Mouse (Mus musculus) erythroblast, embryonic 14.5 days (primary cell): ENCODE measurements around the gene Tmem160. TPM values are rescaled to one million over a fixed set of nuclear protein-coding genes. Genes with fewer than 3 reads are reported as not detected.

Experiments
- H3K27me3 ChIP-seq: 2 replicates; pipeline ENCODE4 v1.6.1; 2012; ENCODE audit warnings: inconsistent platforms; ENCODE audit not compliant: control insufficient read depth
- H3K36me3 ChIP-seq: 2 replicates; pipeline ENCODE4 v1.6.1; 2012; ENCODE audit warnings: mild to moderate bottlenecking, inconsistent platforms; ENCODE audit not compliant: control insufficient read depth
- H3K4me1 ChIP-seq: 2 replicates; pipeline ENCODE4 v1.6.1; 2012; ENCODE audit warnings: inconsistent platforms; ENCODE audit not compliant: control insufficient read depth
- H3K4me3 ChIP-seq: replicated peaks from 2 replicates; pipeline ENCODE3; 2012; ENCODE audit warnings: moderate library complexity, mild to moderate bottlenecking, inconsistent platforms
- H3K9me3 ChIP-seq: 2 replicates; pipeline ENCODE4 v1.6.1; 2012; ENCODE audit warnings: low read length, inconsistent platforms, mixed read lengths; ENCODE audit not compliant: control insufficient read depth
- GATA1 ChIP-seq: IDR thresholded peaks from 2 replicates; pipeline ENCODE4 v1.6.1; 2012; ENCODE audit warnings: low read length, inconsistent platforms, mixed read lengths
- TAL1 ChIP-seq: IDR thresholded peaks from 3 replicates; pipeline ENCODE4 v1.6.1; 2012; ENCODE audit warnings: low read length, inconsistent platforms, mixed read lengths
- polyA plus RNA-seq: library from polyadenylated mRNA; stranded (reverse); fragments of >175 nt; gene quantifications from 2 replicates; pipeline ENCODE4 v1.2.3, GENCODE M21; 2012

Tmem160 gene
- polyA plus RNA-seq, 1 experiment: 15.4 TPM

DNA sequence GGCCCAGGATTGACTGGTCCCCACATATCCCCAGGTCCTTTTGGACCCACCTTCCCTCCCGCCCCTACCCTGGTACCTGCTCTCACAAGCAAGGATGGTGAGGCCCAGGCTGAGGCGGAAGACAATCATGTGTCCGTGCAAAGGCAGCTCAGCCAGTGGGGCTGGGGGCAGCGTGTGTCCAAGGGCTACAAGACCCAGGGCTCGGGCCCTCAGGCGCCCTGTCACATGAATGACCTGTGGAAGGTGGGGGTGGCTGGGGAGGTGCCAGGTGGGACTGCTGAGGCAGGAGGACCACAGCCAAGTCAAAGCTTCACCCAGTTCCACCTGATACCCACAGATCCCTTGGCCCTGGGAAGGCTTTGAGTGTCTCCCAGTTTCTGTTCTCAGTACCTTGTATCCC lies 9.1 kb downstream of the Tmem160 start:
- no peak for TF ChIP-seq GATA1
- no peak for TF ChIP-seq TAL1

DNA sequence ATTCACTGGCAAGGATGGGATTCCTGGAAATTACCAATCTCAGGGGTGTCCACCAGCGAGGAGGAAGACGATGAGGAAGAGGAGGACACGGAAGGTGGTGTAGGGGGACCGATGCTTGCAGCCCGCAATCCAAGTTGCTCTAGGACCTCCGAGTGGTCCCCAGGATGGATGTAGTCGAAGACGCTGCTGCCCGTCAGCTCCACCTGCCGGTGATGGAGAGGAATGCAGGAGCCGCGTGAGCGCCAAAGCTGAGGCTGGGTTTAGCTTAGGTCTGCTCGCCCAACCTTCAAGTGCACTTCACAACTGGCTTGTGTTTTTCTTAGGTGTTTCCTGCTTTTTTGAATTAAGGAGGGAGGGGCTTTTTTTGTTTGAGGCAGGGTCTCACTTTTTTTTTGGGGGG lies 10.6 kb downstream of the Tmem160 start:
- Histone ChIP-seq H3K36me3 (no peaks in the 10 kb centered on the region), H3K4me3 (no peak overlapping the region), H3K9me3 (no peaks in the 10 kb centered on the region), H3K4me1 (peaks cover 2% of the 10 kb centered on the region; the same call in 1 of the 2 replicates), H3K27me3 (peaks cover 36% of the 10 kb centered on the region)
- TF ChIP-seq GATA1: no peak
- TF ChIP-seq TAL1: no peak

More for the DNA sequence above, 9.1 kb downstream of the Tmem160 start:
- Histone ChIP-seq H3K36me3 (no peaks in the 10 kb centered on the region), H3K27me3 (peaks cover 32% of the 10 kb centered on the region), H3K9me3 (no peaks in the 10 kb centered on the region), H3K4me1 (peaks cover 2% of the 10 kb centered on the region; the same call in 1 of the 2 replicates), H3K4me3 (no peak overlapping the region)

DNA sequence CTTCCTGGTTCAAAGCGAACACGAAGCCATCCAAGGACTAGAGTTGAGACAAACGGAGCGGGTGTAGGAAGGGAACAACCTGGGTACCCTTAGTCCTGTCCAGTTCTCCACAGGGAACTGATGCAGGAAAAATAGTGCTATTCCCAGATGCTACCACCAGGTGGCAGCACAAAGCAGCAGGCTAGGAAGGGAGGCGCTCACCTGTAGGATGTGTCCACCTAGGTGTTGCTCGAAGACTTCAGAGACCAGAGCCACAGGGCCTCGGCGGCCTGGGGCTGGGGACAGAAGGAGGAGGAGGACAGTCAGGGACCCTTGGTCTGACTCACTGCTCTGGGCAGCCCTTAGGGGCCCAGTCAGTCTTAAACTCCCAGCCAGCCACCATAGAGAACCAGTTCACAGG lies 12.6 kb downstream of the Tmem160 start:
- Histone ChIP-seq H3K9me3 (no peaks in the 10 kb centered on the region), H3K4me3 (no peak overlapping the region), H3K36me3 (no peaks in the 10 kb centered on the region), H3K4me1 (peaks cover 2% of the 10 kb centered on the region; the same call in 1 of the 2 replicates), H3K27me3 (peaks cover 56% of the 10 kb centered on the region)
- TF ChIP-seq TAL1: no peak
- TF ChIP-seq GATA1: no peak

DNA sequence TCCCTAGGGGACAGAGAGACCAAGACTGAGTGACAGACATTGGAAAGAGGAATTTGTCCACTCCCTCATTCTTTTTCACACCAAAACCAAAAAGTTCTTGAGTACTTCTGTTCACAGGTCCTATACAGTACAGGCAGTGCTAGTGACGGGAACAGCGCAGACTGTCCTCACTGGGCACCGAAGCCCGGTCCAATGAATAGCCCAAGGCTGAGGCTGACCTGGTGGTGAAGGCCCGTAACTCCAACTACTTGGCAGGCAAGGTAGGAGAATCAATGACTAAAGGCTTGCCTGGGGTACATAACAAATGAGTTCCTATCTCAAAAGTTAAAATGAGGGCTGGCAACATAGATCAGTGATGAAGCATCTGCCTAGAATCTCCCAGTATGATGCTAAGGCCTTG lies 13.0 kb downstream of the Tmem160 start:
- peaks cover 2% of the 10 kb centered on the region; the same call in 1 of the 2 replicates for H3K4me1 ChIP-seq
- TF ChIP-seq GATA1 (no peak), TAL1 (no peak)
- no peak overlapping the region for H3K4me3 ChIP-seq
- H3K27me3 ChIP-seq: peaks cover 57% of the 10 kb centered on the region
- no peaks in the 10 kb centered on the region for H3K36me3 ChIP-seq
- H3K9me3 ChIP-seq: no peaks in the 10 kb centered on the region

DNA sequence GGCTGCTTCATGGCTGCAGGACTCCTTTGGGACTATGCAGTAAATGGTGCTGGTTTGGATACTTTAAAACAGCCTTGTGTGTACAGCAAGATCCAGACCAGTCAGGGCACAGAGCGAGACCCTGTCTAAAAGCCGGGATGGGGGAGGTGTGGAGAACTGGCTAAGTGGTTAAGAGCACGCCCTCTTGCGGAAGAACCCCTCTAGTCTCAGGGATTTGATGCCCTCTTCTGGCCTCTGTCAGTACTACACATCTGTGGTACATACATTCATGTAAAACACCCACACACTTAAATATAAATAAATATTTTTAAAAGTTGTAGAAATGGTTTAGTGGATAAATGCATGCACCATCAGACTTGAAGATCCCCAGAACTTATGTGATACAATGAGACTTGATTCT lies 14.0 kb downstream of the Tmem160 start:
- Histone ChIP-seq H3K27me3 (peaks cover 58% of the 10 kb centered on the region), H3K9me3 (no peaks in the 10 kb centered on the region), H3K4me3 (no peak overlapping the region), H3K36me3 (no peaks in the 10 kb centered on the region), H3K4me1 (peaks cover 2% of the 10 kb centered on the region; the same call in 1 of the 2 replicates)
- TF ChIP-seq GATA1 (no peak), TAL1 (no peak)

DNA sequence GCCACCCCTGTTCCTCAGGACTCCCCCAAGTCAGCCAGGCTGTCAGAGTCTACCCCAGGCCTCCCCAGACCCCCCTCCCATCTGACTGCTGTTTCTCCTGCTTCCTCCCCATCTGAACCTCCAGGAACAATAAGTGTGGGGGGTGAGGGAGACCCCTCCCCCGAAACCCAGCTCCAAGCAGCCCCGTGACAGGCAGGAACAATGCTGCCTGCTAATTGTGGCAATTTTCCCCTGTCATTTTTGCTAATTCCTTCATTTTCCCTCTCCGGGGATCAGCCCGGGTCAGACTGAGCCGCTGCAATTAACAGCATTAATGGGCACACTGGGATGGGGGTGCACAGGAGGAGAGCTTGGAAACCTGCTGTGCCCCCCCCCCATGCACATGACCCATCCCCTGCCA lies 15.5 kb downstream of the Tmem160 start:
- Histone ChIP-seq H3K4me3 (no peak overlapping the region), H3K36me3 (no peaks in the 10 kb centered on the region), H3K4me1 (peaks cover 2% of the 10 kb centered on the region; the same call in 1 of the 2 replicates), H3K27me3 (peaks cover 64% of the 10 kb centered on the region), H3K9me3 (no peaks in the 10 kb centered on the region)
- TF ChIP-seq GATA1 (no peak), TAL1 (no peak)

DNA sequence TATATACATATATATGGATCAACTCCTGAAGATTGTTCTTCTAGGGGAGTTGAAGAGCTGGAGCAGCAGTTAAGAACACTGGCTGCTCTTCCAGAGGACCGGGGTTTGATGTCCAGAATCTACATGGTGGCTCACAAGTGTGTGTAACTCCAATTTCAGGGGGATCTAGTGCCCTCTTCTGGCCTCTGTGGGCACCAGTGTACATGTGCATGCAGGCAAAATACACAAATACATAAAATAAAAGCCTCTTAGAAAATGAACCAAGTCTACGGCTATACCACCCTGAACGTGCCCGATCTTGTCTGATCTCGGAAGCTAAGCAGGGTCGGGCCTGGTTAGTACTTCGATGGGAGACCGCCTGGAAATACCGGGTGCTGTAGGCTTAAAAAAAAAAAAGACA lies 19.0 kb downstream of the Tmem160 start:
- peaks cover 87% of the 10 kb centered on the region for H3K27me3 ChIP-seq
- peaks cover 13% of the 10 kb centered on the region for H3K4me1 ChIP-seq
- no peak overlapping the region for H3K4me3 ChIP-seq
- H3K36me3 ChIP-seq: no peaks in the 10 kb centered on the region
- TF ChIP-seq GATA1 (no peak), TAL1 (no peak)
- peaks cover 15% of the 10 kb centered on the region for H3K9me3 ChIP-seq

DNA sequence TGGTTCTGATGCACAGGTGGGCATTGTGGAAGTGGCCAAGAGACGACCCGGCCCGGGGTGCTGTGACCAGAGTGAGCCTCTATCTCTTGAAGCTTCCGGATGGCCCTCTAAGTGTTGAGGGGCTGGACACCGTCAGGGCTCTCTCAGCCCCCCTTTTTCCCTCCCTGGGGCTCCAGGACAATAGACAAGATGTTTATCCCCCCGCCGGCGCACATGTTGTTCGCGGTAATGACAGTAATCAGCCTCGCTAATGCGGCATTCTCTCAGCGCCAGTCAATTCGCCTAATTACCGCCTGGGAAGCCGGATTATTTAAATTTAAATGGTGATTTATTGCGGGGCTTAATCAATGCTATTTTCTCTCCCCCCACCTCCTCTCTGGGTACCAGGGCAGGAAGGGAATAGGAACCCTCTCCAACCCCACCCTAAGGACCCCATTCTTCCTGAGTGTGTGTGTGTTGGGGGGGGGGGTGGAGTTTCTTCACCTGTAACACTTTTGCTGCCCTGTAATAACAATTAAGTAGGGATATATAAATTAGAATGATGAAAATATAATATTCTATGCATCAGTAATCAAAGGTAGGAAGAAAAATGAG lies 19.6 kb downstream of the Tmem160 start:
- TF ChIP-seq GATA1 (no peak), TAL1 (no peak)
- H3K27me3 ChIP-seq: peaks cover 94% of the 10 kb centered on the region
- no peaks in the 10 kb centered on the region for H3K36me3 ChIP-seq

DNA sequence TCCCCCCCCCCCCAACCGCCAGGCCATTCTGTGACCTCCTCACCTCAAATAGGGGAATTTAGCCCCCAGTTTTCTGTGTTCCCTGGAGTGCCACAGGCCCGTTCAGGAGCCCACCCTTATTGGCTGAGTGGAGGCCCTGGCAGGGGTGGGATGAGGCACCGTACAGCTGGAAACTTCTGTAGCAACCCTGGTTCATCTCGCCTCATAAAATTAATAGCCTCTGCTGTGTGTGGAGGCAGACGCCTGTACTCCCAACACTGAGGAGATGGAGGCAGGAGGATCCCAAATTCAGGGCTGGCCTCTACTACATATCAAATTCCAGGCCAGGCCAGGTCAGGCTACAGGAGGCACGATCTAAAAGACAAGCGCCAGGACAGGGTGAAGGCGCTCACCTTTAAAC lies 21.3 kb downstream of the Tmem160 start:
- Histone ChIP-seq H3K4me1 (peaks cover 13% of the 10 kb centered on the region), H3K36me3 (no peaks in the 10 kb centered on the region), H3K4me3 (no peak overlapping the region), H3K9me3 (peaks cover 15% of the 10 kb centered on the region), H3K27me3 (peaks cover 89% of the 10 kb centered on the region)
- no peak for TF ChIP-seq GATA1
- no peak for TF ChIP-seq TAL1

More for the DNA sequence above, 19.6 kb downstream of the Tmem160 start:
- Histone ChIP-seq H3K4me3 (no peak overlapping the region), H3K9me3 (peaks cover 15% of the 10 kb centered on the region), H3K4me1 (peaks cover 13% of the 10 kb centered on the region)

DNA sequence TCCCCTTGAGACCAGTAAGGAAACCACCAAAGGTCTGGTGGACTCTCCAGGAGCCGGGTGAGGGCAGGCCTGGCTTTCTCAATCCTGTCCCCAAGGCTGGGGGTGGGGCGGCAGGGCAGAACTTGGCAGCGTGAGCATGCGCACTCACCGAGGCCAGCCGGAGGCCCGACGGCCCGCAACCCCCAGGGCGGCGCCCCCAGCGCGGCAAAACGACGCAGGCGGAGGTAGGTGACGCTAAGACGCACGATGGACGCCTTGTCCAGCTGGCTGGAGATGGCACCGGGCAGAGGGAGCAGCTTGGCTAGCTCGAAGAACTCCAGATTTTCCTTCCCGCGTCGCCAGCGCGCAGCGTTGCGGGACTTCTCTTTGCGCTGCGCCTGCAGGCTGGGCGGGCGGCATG lies 21.9 kb downstream of the Tmem160 start:
- Histone ChIP-seq H3K36me3 (no peaks in the 10 kb centered on the region), H3K9me3 (peaks cover 15% of the 10 kb centered on the region), H3K4me1 (peaks cover 13% of the 10 kb centered on the region), H3K4me3 (no peak overlapping the region), H3K27me3 (peaks cover 83% of the 10 kb centered on the region)
- TF ChIP-seq GATA1 (no peak), TAL1 (no peak)
